Mouse (Mus musculus) small intestine, adult 2 months (tissue): ENCODE data around the gene Txnip.

Experiments used
- CTCF ChIP-seq: fragments of 200-500 bp; IDR thresholded peaks from 2 replicates; pipeline ENCODE4 v1.5.1; 2012; ENCODE audit warnings: low read depth, mild to moderate bottlenecking, control low read depth, inconsistent platforms, low read length, moderate library complexity, mixed read lengths; ENCODE audit not compliant: insufficient replicate concordance, insufficient read length; ENCODE audit errors: extremely low read depth
- POLR2A ChIP-seq: fragments of 200-500 bp; IDR thresholded peaks from 2 replicates; pipeline ENCODE4 v1.6.1; 2012; ENCODE audit warnings: low read depth, mild to moderate bottlenecking, control low read depth, inconsistent platforms, low read length, moderate library complexity

DNA sequence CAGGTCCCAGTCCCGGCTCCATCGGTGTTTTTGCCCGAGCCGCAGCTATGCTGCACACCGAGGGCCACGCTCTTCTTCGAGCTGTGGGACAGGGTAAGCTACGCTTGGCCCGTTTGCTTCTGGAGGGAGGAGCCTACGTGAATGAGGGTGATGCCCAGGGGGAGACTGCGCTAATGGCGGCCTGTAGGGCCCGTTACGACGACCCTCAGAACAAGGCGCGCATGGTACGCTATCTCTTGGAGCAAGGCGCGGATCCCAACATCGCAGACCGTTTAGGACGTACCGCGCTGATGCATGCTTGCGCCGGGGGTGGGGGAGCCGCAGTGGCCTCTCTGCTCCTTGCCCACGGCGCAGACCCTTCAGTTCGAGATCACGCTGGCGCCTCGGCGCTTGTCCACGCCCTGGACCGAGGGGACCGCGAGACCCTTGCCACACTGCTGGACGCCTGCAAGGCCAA, 39.7 kb downstream of the Txnip start:
- TF ChIP-seq CTCF (no peak), POLR2A (no peak)
